Mouse (Mus musculus) layer of hippocampus, postnatal 36 days (tissue): ENCODE measurements around the gene Dars. TPM values are rescaled to one million over a fixed set of nuclear protein-coding genes. Genes with fewer than 3 reads are reported as not detected.

ENCODE experiments used
- DNase-seq, 2 experiments: peaks; one replicate each; pipeline ENCODE4 v3.0.0; 2022
- total RNA-seq, 2 experiments: library from RNA; stranded (reverse); gene quantifications; 2 replicates each; pipeline ENCODE4 v1.2.3; 2021

Dars gene
- total RNA-seq, result 10 to 100 TPM; 68.6 to 72.3 TPM

DNA sequence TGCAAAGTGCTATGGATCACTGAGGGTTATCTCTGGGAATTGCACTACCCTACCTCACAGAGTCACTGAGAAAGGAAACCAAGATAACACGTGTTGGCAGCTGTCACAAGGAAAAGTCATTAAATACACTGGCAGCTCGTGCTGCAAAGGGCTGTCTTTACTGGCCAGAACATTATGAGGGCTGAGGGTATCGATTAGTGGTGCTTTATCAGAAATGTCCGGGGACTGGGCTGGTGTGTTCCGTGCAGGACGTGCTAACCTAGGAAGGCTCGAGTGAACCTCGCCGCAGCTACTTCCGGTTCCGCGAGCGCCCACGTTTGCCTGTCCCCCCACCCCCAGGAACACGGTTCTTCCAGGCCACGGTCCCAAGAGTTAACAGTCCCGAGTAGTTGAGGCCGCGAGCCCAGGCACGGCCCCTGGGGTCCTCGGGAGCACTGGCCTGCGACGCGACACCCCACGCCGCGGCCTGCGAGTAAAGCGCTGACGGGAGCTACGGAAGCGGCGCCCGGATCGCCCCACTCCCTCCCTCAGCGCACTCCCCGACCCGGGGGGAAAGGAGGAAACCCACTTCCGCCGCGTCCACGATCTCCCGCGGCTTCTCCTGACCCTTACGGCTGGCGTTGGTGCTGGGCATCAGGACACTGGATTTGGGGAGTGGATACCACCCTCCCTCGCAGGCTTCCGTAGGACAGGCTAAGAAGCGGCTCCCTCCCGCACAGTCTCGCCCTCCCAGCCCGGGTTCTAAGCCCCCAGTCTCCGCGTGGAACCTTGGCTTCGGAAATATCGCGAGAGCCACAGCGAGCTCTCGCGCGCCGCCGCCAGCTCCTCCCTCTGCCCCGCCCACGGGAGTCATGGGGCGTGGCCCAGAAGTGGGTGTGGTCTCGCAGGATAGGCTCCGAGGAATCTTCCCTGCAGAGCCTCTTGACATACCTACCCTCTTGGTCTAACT, at the start of gene Dars:
Dars (minus strand) TSS at position 785 of the 949 bp plus-strand sequence.
- peak; percentile 88 to 89 for DNase-seq

DNA sequence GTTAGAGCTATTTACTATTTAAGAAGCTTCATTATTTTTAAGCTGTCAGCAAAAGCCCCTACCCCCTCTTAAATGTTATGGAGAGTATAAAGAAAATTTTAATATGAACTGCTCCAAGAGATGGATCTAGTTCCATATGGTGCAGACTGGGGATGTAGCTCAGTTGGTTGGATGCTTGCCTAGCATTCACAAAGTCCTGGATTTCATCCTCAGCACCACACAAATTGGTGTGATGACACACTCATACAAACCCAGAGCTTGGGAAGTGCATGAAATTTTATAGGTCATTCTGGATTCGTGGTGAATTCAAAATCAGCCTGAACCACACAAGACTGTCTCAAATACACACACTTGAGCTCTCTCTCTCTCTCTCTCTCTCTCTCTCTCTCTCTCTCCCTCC, 49.7 kb upstream of the Dars start:
- no peak for DNase-seq

DNA sequence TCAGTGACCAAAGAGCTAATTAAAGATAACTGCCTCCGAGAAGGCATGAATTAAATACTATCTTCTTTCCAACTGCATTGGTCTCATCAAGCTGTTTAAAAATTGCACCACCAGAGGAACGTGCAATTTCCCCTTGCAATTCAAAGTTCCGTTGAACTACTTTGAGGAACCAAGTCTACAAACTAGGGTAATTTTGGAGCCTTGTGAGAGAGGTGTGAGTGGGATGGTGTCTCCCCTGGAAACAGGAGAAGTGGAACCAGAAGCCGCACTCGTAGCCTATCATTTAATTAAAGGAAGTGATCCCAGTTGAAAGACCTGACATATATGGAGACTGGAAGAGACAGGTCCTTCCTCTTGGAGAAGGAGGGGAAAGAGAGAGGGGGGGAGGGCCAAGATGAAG, 46.3 kb upstream of the Dars start:
- DNase-seq, result no peak

DNA sequence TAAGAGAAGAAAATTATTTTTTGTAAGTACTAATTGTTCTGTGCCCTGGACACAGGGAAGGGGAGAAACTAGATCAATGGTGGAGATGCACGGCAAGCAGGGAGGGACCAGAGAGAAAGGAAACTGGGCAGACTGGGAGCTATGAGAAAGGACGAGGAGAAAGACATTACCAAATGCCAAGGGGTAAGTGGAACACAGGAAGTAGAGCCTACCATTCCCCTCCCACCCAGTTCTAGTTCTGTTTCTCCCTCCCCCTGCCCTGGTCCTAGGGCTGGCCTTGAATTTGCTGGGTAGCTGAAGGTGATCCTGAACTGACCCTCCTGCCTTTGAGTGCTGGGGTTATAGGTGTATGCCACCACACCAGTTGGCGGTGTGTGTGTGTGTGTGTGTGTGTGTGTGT, 45.2 kb upstream of the Dars start:
- no peak for DNase-seq

GRCm38 (mm10) chr1:128460780-128461179, 43.6 kb upstream of the Dars start:
- no peak for DNase-seq

- no peak for DNase-seq
These were observed 42.3 kb upstream of the Dars start for GRCm38 (mm10) chr1:128459439-128459838.

DNA sequence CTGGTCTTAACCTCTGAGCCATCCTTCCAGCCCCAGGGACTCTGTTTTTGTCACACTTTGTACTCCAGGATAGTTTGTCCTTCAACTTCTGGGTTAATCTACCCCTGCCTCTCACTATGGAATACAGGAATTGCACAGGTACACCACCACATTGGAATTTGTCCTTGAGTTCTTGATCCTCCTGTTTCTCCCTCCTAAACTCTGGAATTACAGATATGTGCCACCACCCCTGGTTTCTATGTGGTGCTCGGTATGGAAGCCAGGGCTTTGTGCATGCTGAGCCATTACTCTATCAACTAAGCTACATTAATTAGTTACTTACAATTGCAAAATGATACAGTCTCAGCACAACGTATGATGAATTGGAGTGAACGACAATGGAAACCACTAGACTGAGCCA, 41.8 kb upstream of the Dars start:
- DNase-seq, result no peak

DNA sequence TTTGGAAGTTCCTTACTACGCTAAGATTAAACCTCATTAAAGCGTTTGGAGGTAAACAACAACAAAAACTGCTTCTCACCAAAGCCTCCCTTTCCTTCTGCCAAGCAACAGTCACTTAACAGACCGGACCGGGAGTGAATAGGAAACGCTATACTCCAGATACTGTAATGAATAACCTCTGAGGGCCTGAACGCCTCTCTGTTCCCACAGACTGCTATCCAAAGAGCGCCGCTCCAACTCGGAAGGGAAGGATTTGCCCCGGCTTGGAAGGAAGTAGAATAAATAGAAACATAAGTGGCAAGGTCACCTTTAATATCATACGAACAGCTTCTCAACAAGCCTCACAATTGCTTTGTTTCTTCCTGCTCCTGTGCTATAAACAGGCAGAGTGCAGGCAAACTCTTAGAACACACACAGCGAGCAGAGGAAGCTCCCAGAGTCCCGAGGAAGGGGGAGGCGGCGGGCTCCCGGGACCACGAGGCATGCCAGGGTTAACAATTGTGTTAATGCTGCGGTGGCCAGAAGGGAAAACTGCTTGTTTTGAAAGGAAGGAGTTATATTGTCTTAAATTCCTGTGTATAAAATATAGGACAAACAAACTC, 39.8 kb upstream of the Dars start:
- DNase-seq, result no peak

DNA sequence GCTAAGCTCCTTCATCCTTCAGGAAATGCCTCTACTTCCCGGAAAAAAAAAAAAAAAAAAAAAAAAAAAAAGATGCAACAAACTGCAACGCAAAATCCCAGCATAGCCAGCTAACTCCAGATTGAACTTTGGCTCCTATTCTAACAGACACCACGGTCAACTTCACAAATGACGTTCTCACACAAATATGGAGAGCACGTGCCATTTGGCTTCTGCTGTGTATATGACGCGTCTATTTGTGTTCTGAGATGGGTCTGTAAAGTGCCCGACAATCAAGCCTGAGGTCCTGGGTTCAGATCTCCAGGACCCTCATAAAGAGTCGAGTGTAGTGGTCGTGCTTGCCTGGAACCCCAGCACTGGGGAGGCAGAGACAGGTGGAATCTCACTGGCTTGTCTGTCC, 39.1 kb upstream of the Dars start:
- no peak for DNase-seq

GRCm38 (mm10) chr1:128452210-128452609, 35.0 kb upstream of the Dars start:
- no peak for DNase-seq

- DNase-seq, result no peak
These were observed 34.0 kb upstream of the Dars start for GRCm38 (mm10) chr1:128451183-128451582.

DNA sequence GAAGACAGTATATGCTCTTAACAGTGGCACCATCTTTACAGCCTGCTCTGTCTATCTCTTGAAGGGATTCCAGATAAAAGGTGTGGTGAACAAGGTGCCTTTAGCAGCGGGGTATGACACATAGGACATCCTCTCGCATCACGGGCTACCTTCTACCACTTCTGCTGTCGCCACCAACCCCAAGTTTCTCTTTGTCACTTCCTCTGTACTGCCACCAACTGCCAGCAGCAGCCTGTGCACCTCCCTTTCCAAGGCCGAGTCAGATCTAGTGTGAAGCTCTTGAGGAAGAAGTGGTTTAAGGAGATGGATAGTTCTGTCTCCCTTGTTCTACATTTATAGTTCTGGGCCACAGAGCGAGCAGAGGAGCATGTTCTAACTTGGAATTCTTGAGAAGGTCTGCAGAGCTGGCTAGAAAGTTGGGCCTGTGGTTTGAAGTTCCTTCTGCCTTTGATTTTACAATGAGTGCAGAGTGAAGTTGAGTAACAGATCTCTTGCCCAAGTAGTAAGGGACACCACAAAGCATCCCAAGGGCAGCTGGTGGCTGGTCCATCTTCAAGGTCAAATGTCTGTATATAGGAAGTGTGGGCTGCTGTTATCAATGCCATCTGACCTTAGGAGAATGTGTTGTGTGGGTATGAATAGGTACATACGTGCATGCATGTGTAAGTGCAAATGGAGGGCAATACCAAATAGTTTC, 30.2 kb upstream of the Dars start:
- DNase-seq, result no peak

- no peak for DNase-seq
These were observed 27.0 kb upstream of the Dars start for GRCm38 (mm10) chr1:128443890-128444839.

GRCm38 (mm10) chr1:128441129-128441473, 23.9 kb upstream of the Dars start:
- peak; percentile 36 to 54 for DNase-seq

- DNase-seq, result no peak
These were observed 23.4 kb upstream of the Dars start for GRCm38 (mm10) chr1:128440386-128441128.

- DNase-seq, result no peak
These were observed 22.4 kb upstream of the Dars start for GRCm38 (mm10) chr1:128439618-128440017.

DNA sequence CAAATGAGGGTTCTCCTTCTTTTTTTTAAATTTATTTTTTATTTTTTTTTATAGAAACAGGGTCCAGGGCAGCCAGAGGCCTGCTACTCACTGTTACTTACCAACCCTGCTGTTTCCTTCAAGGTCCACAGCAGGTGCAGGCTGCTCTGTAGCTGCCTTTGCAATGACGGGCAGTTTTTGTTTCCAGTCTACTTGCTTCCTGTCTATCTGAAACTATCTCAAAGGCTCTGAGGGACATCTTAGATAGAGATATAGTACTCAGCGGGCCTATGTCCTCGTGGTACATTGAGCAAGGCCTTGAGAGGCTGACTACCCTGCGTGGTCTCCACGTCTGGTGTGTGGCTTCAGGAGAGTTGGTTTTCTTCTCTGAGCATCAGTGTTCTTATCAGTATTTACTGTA, 21.4 kb upstream of the Dars start:
- DNase-seq, result no peak

GRCm38 (mm10) chr1:128437276-128437675, 20.1 kb upstream of the Dars start:
- no peak for DNase-seq

GRCm38 (mm10) chr1:128436015-128436414, 18.8 kb upstream of the Dars start:
- no peak for DNase-seq

- no peak for DNase-seq
These were observed 18.4 kb upstream of the Dars start for GRCm38 (mm10) chr1:128435551-128435950.

- DNase-seq, result no peak
These were observed 7.8 kb upstream of the Dars start for GRCm38 (mm10) chr1:128424928-128425327.

DNA sequence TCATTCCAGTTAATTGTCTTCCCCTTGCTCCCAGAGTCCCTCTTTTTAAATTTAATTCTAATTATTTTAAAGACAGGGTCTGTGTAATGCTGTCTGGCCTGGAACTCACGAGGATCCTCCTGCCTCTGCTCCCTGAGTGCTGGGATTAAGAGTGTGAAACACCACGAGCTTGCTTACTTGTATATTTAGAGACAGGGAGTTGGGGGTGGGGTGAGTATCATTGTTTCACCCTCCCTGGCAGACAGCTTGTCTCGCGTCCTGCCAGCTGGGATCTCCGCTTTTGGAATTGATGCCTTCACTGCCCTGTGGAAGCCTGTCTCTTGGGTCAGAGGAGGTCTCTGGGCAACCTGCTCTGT, 343 bp upstream of the Dars start:
- DNase-seq, result peak in 1 of 2 experiments; percentile 21
